Mouse (Mus musculus): ENCODE results near the gene Nfic.

Nfic gene

DNA sequence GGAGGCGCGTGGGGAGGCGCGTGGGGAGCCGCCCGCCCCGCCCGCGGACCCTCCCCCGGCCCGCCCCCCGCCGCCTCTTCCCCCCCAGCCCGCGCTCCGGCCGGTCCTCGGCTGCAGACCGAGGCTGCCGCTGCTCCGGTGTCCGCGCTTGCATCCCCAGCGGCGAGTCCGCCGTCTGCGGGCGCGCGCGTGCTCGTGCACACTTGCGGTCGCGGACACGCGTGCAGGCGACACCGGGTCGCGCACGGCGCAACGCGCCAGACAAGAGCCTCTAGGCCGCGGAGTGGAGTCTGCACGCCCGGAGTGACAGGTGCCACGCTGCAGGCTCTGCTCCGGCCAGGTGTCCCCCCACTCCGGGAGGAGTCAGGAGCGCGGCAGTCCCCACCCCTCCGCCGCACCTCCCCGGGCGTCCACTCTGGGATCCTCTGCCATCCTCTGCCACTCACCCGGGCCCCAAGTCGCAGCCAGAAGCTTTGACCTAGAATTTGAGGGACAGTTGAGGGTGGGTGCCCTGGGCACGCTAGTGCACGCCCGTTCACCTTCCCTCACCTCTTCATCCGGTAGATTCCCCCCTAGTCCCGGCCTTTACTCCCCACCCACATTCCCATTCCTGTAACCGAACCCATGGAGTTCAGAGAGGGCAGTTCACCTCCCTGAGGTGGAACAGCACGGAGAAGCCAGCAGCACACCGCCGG, 24.5 kb downstream of the Nfic start:
- no peak for DNase-seq (ENCODE audit: low read depth, low spot score)

DNA sequence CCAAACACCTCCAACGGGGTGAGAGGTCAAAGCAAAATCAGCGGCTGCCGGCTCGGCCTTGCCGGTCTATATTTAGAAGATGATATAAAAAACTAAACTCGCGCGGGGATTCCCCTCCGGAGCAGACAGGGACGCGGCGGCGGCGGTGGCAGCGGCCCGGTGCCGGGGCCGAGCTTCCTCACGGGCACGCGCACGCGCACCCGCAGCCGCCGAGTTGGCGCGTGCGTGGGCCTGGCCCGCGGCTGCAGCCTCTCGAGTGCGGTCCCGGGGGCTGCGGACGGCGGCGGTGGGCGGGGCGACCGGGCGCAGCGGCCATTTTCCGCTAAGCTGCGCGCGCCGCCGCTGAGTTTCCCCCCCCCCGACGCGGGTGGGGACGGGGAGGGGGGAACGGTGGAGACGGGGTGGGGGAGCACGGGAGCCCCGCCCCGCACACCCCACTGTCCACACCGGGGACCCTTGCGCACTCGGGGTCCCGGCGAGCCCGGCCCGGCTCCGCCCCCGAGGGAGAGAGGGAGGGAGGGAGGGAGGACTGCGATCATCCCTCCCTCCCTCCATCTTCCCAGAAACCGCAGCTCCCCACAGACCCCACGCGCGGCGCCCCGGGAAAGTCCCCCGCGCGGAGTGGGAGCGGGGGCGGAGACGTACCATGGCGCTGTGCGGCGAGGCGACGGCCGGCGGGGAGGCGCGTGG, 25.1 kb downstream of the Nfic start:
- peak; percentile 75 for DNase-seq (ENCODE audit: low read depth, low spot score)

DNA sequence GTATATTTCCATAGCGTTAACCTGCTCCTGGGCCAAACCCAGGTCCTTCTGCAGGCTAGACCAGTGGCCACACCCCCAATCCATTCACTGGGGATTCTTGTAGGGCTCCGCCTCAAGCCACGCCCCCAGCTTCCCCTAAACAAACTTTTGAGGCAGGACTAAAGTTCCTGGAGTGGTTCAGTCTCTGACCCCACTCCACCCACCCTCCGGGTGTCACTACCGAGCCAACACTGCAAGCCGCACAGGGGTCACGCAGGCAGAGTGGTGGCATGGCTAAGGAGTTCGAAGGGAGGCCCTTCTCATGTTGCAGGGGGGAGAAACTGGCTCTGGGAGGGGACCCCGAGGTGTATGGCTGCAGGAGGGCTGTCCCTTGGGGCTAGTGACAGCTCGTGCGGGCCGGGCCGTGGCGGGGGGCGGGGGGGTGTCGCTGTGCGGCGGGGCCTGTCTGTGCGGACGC, 25.8 kb downstream of the Nfic start:
- DNase-seq (ENCODE audit: low read depth, low spot score) = peak; percentile 96

DNA sequence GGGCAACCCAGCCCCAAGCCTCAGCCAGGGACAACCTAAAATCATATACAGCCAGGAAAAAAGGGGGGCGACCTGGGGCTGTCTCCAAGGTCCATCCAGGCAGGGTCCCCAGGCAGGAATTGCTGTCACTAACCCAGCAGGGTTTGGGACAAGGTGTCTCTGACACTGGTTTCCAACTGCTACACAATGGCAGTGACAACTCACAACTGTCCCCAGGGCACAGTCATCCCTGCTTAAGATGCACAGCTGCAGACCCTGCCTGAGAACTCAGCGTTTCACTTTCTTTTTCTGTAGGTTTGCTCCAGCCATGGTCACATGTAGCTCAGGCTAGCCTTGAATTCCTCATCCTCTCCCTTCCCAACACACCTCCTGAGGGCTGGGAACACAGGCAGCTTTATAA, 26.3 kb downstream of the Nfic start:
- no peak for DNase-seq (ENCODE audit: low read depth, low spot score)

DNA sequence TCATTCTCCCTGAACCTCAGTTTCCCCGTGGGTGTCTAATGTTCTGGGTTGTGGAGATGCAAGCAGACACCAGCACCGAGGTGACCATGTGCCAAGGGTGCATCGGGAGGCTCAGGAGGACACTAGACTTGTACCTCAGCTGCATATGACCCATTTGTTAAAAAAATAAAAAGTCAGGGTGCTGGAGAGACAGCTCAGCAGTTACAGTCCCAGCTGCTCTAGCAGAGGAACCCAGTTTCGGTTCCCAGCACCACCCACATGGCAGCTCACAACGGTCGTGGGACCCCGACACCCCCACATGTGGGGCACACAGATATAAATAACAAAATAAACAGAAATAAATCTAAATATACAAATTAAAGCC, 26.9 kb downstream of the Nfic start:
- DNase-seq (ENCODE audit: low read depth, low spot score) = no peak

DNA sequence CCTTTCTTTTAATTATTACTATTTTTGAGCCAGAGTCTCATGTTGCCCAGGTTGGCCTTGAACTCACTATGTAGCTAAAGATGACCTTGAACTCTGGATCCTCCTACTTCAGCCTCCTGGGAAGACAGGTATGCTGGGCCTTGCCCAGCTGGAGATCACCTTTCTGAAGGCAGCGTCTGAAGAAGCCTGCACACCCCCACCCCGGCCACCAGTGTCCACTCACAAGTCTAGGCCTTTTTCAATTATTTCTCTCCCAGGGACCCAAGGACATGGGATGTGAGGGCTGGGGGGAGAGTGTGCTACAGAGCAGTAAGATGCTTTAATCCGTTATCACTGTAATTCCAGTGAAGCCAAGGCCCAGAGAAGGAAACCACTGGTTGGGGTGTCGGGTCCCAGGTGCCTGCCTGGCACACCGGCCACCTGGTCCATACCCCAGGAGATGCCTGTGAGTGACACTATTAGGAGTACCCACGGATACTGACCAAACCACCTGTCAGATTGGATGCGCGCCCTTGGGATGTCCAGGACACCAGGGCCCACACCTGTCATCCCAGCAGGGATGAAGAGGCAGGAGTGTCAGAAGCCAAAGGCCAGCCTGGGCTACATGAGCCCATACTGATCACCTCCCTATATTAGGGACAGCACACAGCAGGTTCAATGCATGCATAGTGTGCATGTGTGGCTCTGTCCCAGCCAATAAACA, 27.5 kb downstream of the Nfic start:
- DNase-seq (ENCODE audit: low read depth, low spot score) = no peak

DNA sequence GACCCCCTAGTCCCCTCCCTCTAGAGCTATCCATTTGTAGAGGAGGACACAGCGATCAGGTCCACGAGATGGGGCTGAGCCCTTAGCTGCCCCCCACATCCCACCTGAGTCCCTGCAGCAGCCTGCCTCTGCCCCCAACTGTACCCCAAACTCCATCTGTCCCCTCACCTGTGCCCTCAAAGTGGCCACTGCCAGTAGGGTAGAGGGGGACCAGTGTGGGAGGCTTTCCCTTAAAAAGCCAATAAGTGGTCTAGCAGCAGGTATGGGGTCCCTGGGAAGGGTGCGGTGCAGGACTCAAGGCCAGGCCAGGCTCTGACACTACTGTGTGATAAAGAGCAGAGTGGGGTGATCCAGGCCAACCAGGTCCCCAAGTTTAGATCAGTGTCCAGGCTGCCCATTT, 28.1 kb downstream of the Nfic start:
- DNase-seq (ENCODE audit: low read depth, low spot score) = no peak

DNA sequence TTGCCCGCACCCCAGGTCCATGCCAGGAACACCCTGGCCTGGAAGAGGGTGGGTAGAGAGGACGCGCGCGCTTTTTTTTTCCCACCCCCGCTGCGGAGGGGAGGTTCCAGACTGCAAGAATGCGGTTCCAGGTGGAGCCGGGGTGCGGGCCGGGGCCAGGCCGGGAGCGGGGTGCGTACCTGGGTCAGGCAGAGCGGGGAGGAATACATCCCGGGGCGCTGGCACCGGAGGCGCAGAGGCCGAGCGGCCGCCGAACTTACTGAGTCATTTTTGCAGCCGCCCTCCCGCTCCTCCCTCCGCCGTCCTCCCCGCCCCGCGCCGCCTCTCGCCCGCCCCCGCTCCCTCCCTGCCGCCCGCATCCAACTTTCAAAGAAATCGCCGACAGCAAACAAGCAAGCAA, 28.5 kb downstream of the Nfic start:
- DNase-seq (ENCODE audit: low read depth, low spot score) = peak; percentile 44

GRCm38 (mm10) chr10:81426081-81426671, 29.3 kb downstream of the Nfic start:
- DNase-seq (ENCODE audit: low read depth, low spot score) = no peak

GRCm38 (mm10) chr10:81425236-81425850, 30.1 kb downstream of the Nfic start:
- no peak for DNase-seq (ENCODE audit: low read depth, low spot score)

- peak; percentile 34 for DNase-seq (ENCODE audit: low read depth, low spot score)
Observed at GRCm38 (mm10) chr10:81424246-81425051, 31.0 kb downstream of the Nfic start.

- DNase-seq (ENCODE audit: low read depth, low spot score) = no peak
Observed at GRCm38 (mm10) chr10:81423476-81424245, 31.8 kb downstream of the Nfic start.

- DNase-seq (ENCODE audit: low read depth, low spot score) = no peak
Observed at GRCm38 (mm10) chr10:81422661-81423217, 32.7 kb downstream of the Nfic start.

- DNase-seq (ENCODE audit: low read depth, low spot score) = no peak
Observed at GRCm38 (mm10) chr10:81422191-81422590, 33.2 kb downstream of the Nfic start.

DNA sequence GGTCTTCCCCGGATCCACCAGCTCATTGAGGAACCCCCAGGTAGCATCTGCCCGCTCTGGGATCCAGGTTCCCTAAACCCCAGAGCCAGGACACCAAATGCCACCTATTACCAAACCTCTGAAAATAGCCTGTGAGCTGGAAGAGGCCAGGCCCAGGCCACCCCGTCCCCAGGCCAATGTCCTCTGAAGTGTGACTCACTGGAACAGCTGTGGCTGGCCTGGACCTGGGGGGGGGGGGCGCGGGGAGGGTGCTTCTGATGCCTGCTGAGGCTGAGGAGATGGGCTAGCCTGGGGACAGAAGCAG, 33.7 kb downstream of the Nfic start:
- no peak for DNase-seq (ENCODE audit: low read depth, low spot score)

GRCm38 (mm10) chr10:81421041-81421796, 34.2 kb downstream of the Nfic start:
- DNase-seq (ENCODE audit: low read depth, low spot score) = no peak

DNA sequence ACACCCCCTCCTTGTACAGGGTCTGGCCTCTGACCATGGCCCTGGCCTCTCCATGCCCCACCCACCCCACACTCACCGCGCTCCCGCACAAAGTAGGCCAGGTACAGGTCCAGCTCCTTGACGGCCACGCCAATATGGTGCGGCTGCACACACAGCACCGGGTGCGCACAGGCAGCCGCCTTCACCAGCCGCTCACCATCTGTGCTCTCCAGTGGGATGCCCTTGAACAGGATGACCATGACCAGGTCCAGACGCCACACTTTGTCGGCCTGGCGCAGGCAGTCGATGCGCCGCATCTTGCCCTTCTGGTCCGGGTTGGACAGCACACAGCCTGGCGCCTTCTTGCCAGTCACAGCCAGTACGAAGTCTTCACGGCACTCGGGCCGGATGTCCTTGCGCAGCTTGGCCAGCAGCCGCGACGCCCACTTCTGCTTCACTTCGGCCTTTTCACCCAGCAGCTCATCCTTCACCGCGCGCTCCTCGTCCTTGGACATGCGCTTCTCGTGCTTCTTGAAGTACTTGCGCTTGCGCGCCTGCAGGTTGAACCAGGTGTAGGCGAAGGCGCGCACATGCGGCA, 35.2 kb downstream of the Nfic start:
- peak; percentile 65 for DNase-seq (ENCODE audit: low read depth, low spot score)

DNA sequence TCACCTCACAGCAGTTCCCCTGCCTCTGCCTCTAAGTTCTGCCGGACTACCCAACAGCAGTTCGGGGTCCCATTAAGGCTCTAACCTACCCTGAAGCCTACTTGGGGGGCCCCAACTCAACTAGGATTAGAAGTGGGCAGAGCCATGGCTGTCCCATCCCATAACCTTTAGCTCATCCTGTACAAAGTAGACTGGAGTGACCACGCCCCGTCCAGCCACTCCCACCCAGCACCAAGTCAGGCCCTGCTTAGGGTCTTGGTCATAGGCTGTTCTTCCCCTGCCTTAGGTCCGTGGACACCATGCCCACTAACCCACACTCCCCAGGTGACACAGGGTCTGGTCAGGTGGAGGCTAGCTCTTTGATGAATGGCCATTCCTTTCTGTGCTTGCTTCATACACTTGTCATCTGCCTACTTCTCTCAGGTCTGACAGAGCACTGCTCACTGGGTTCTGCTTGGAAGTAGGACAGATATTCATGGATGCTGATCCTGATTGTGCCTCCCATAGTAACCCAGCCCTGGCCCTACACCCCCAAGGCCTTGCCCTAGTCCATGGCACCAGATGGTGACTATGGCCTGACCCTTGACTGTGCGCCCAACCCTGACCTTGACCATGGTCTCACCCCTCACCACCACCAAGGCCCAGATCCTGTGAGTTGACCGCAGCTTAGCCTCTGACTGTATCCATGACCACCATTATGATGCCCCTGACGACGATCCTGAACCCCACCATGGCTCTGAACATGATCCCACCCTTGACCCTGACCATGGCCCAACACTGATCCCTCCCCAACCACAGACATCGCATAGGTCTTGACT, 36.1 kb downstream of the Nfic start:
- no peak for DNase-seq (ENCODE audit: low read depth, low spot score)

Measured in ZHBTc4 (cell line).